Comparison of ENCODE assay signal across 8 mouse cellular contexts in genomic region chr5:147076799-147077165, GRCm38 (mm10). TPM values are rescaled to one million over a fixed set of nuclear protein-coding genes. Genes with fewer than 3 reads are reported as not detected.
DNase-seq lines count a peak whose midpoint lies in the region; ATAC-seq and TF ChIP-seq lines count a peak whose summit lies in the region.

Gene Polr1d (plus strand): TSS chr5:147077050.

- H3K4me2 ChIP-seq in heart, embryonic 16.5 days (ENCODE audit: low read depth, low read length), result peak within 1 kb of the TSS; percentile 81
- peak within 1 kb of the TSS; percentile 94 for H3K4me2 ChIP-seq in neural tube, embryonic 14.5 days (ENCODE audit: low read depth, low read length)

- H3K4me3 ChIP-seq in testis, adult 2 months (ENCODE audit: control insufficient read depth, low read depth, low read length), result peak within 1 kb of the TSS; percentile 94
- peak within 1 kb of the TSS; percentile 100 for H3K4me3 ChIP-seq in embryonic fibroblast, embryonic 13.5 days (ENCODE audit: insufficient read depth, low read length)
- H3K4me3 ChIP-seq in heart, embryonic 16.5 days (ENCODE audit: low read length), result peak within 1 kb of the TSS; percentile 73
- peak within 1 kb of the TSS; percentile 77 for H3K4me3 ChIP-seq in neural tube, embryonic 14.5 days (ENCODE audit: low read depth, low read length)

- no peak for TF ChIP-seq POLR2A in testis, adult 2 months (IDR thresholded peaks at IDR 0.05; ENCODE audit: control insufficient read depth, low read depth, low read length)
- TF ChIP-seq POLR2A in embryonic fibroblast, embryonic 13.5 days (IDR thresholded peaks at IDR 0.05; ENCODE audit: low read depth, low read length), result no peak

- intact Hi-C loops in left cerebral cortex, postnatal 4 days (cut with DNase I), result loop anchor here (10.0 kb wide), 1 partner anchor 92 kb away; no protein-coding TSS in a partner anchor

- TF ChIP-seq CTCF in testis, adult 2 months (IDR thresholded peaks at IDR 0.05; ENCODE audit: control insufficient read depth, insufficient read depth, insufficient replicate concordance, low read depth, low read length), result no peak
- no peak for TF ChIP-seq CTCF in embryonic fibroblast, embryonic 13.5 days (IDR thresholded peaks at IDR 0.05; ENCODE audit: borderline replicate concordance, insufficient read depth, low read length)

- 0% methylated on average over 17 of the region's 17 CpGs for WGBS in heart, embryonic 16.5 days
- WGBS in neural tube, embryonic 14.5 days, result 0% methylated on average over 16 of the region's 17 CpGs

- peak within 1 kb of the TSS; percentile 93 for H3K27ac ChIP-seq in testis, adult 2 months (ENCODE audit: control insufficient read depth, insufficient read depth, low read depth, low read length)
- peak within 1 kb of the TSS; percentile 36 for H3K27ac ChIP-seq in embryonic fibroblast, embryonic 13.5 days (ENCODE audit: insufficient read depth, low read length)
- H3K27ac ChIP-seq in heart, embryonic 16.5 days (ENCODE audit: low read length), result peak within 1 kb of the TSS; percentile 98
- peak within 1 kb of the TSS; percentile 82 for H3K27ac ChIP-seq in neural tube, embryonic 14.5 days (ENCODE audit: low read depth, low read length)

- peaks cover 15% of the 10 kb centered on the region for H3K4me1 ChIP-seq in testis, adult 2 months (ENCODE audit: control insufficient read depth, insufficient read depth, low read length)
- H3K4me1 ChIP-seq in embryonic fibroblast, embryonic 13.5 days (ENCODE audit: control insufficient read depth, insufficient read depth, low read length), result peaks cover 6% of the 10 kb centered on the region; the same call in 1 of the 2 replicates
- peaks cover 33% of the 10 kb centered on the region for H3K4me1 ChIP-seq in heart, embryonic 16.5 days (ENCODE audit: control insufficient read depth, insufficient read depth, low read length)
- peaks cover 14% of the 10 kb centered on the region for H3K4me1 ChIP-seq in neural tube, embryonic 14.5 days (ENCODE audit: control insufficient read depth, insufficient read depth, low read length)

- no peaks in the 10 kb centered on the region for H3K36me3 ChIP-seq in testis, adult 2 months (ENCODE audit: control insufficient read depth, insufficient read depth, low read length)
- no peaks in the 10 kb centered on the region for H3K36me3 ChIP-seq in heart, embryonic 16.5 days (ENCODE audit: control insufficient read depth, insufficient read depth)
- H3K36me3 ChIP-seq in neural tube, embryonic 14.5 days (ENCODE audit: control insufficient read depth, insufficient read depth, low read length), result no peaks in the 10 kb centered on the region

- DNase-seq in testis, postnatal 10 days (ENCODE audit: low spot score), result no peak
- no peak for DNase-seq in left cerebral cortex, postnatal 4 days
- DNase-seq in right cerebral cortex, adult 18-20 months, result no peak
- no peak for DNase-seq in cerebellum, adult 18-20 months

- peak; percentile 33 for ATAC-seq in heart, embryonic 16.5 days (replicated peaks; ENCODE audit: extremely low read depth, insufficient read depth, low FRiP score)
- no peak; the same call in 1 of the 2 replicates for ATAC-seq in neural tube, embryonic 14.5 days (ENCODE audit: low read depth)

- peak within 1 kb of the TSS; percentile 90 for H3K9ac ChIP-seq in heart, embryonic 16.5 days (ENCODE audit: low read length)
- H3K9ac ChIP-seq in neural tube, embryonic 14.5 days (replicated peaks; ENCODE audit: low read depth, low read length), result peak within 1 kb of the TSS; percentile 62

- H3K27me3 ChIP-seq in testis, adult 2 months (ENCODE audit: control insufficient read depth, insufficient read depth, low read length), result no peaks in the 10 kb centered on the region
- H3K27me3 ChIP-seq in heart, embryonic 16.5 days (ENCODE audit: control insufficient read depth, insufficient read depth, low read length), result no peaks in the 10 kb centered on the region
- H3K27me3 ChIP-seq in neural tube, embryonic 14.5 days (ENCODE audit: control insufficient read depth, insufficient read depth, low read length), result no peaks in the 10 kb centered on the region

- H3K9me3 ChIP-seq in heart, embryonic 16.5 days (replicated peaks; ENCODE audit: control insufficient read depth, low read length), result no peaks in the 10 kb centered on the region
- no peaks in the 10 kb centered on the region for H3K9me3 ChIP-seq in neural tube, embryonic 14.5 days (ENCODE audit: control insufficient read depth, low read length)

RNA-seq across cellular contexts. Expression of gene Polr1d, which starts in this region (rescaled TPM):
- polyA plus RNA-seq in testis, adult 2 months (2012; rRNA removed), result 136 and 138 TPM in 2 replicates
- 119 and 141 TPM in 2 replicates for polyA plus RNA-seq in embryonic fibroblast, embryonic 13.5 days (2011; ENCODE audit: insufficient read length, low read depth, missing spikeins)
- polyA plus RNA-seq in heart, embryonic 16.5 days (2015; fragmentation: Nextera tagmentation; extraction: Ambion mirVana), result 87.3 and 89.8 TPM in 2 replicates
- total RNA-seq in left cerebral cortex, postnatal 4 days (2021), result 10 to 100 TPM; 93.0 to 96.0 TPM
- polyA plus RNA-seq in neural tube, embryonic 14.5 days (2014; fragmentation: Nextera tagmentation; extraction: Ambion mirVana), result 101 and 108 TPM in 2 replicates

Comparison
In these comparisons a context has a peak if more than half of its experiments do, and no peak if none do; other contexts are left out.
1. H3K27ac ChIP-seq: peak in every context shown above with its lines; median percentile 98 in heart, embryonic 16.5 days; 93 in testis, adult 2 months; 82 in neural tube, embryonic 14.5 days; 36 in embryonic fibroblast, embryonic 13.5 days.